Mouse (Mus musculus): Measurements from ENCODE around the gene Foxe1. TPM values are rescaled to one million over a fixed set of nuclear protein-coding genes. Genes with fewer than 3 reads are reported as not detected.

Gene Foxe1
- polyA plus RNA-seq, 1 experiment from 2014 or later, result not detected

Other genes with a start within 250 kb of the Foxe1 start
- 41.9 and 44.0 TPM in 2 replicates for gene Ncbp1, start 205.0 kb upstream of the Foxe1 start, polyA plus RNA-seq (2014; fragmentation: Nextera tagmentation; extraction: Ambion mirVana)
- 24.3 and 25.0 TPM in 2 replicates for gene Tstd2, start 204.9 kb upstream of the Foxe1 start, polyA plus RNA-seq (2014; fragmentation: Nextera tagmentation; extraction: Ambion mirVana)
- gene Xpa, start 147.3 kb upstream of the Foxe1 start, polyA plus RNA-seq (2014; fragmentation: Nextera tagmentation; extraction: Ambion mirVana), result 16.6 and 17.7 TPM in 2 replicates
- gene Trmo, start 45.8 kb downstream of the Foxe1 start, polyA plus RNA-seq (2014; fragmentation: Nextera tagmentation; extraction: Ambion mirVana), result 8.0 and 9.1 TPM in 2 replicates
- 0.50 and 1.3 TPM in 2 replicates for gene Hemgn, start 69.9 kb downstream of the Foxe1 start, polyA plus RNA-seq (2014; fragmentation: Nextera tagmentation; extraction: Ambion mirVana)
- 136 and 139 TPM in 2 replicates for gene Anp32b, start 107.3 kb downstream of the Foxe1 start, polyA plus RNA-seq (2014; fragmentation: Nextera tagmentation; extraction: Ambion mirVana)
- 48.6 and 50.1 TPM in 2 replicates for gene Nans, start 145.6 kb downstream of the Foxe1 start, polyA plus RNA-seq (2014; fragmentation: Nextera tagmentation; extraction: Ambion mirVana)
- 2.1 and 2.3 TPM in 2 replicates for gene Trim14, start 192.5 kb downstream of the Foxe1 start, polyA plus RNA-seq (2014; fragmentation: Nextera tagmentation; extraction: Ambion mirVana)

Data from heart, embryonic 14.5 days (tissue).